Mouse (Mus musculus): ENCODE results near the gene Zrsr1.

DNA sequence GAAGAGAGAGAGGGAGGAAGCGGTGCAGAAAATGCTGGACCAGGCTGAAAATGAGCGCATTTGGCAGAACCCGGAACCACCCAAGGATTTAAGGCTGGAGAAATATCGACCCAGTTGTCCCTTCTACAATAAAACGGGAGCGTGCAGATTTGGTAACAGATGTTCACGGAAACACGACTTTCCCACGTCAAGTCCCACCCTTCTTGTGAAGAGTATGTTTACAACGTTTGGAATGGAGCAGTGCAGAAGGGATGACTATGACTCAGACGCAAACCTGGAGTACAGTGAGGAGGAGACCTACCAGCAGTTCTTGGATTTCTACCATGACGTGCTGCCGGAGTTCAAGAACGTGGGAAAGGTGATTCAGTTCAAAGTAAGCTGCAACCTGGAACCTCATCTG, 1.8 kb downstream of the Zrsr1 start:
- TF ChIP-seq POLR2A (IDR thresholded peaks at IDR 0.05; ENCODE audit: borderline replicate concordance, low read depth, low read length), result no peak
- no peak for TF ChIP-seq CTCF (IDR thresholded peaks at IDR 0.05; ENCODE audit: low read depth, low read length)
